Mouse (Mus musculus) spleen, adult 2 months (tissue): ENCODE measurements around the gene Ampd1. TPM values are rescaled to one million over a fixed set of nuclear protein-coding genes. Genes with fewer than 3 reads are reported as not detected.
A peak's percentile ranks its signal among the peaks of the same experiment; 100 is the strongest.

Experiments used
- DNase-seq, 2 experiments: peaks; one replicate each; pipeline versions ENCODE4 v3.0.0 to v3.0.0-alpha.2; 2012 to 2021; ENCODE audit warnings: low spot score in 2 of 2, low read depth in 1 of 2
- H3K27ac ChIP-seq: fragments of 200-500 bp; 2 replicates; pipeline ENCODE4 v1.5.1; 2012; ENCODE audit warnings: low read length, inconsistent platforms; ENCODE audit not compliant: insufficient read depth
- H3K27me3 ChIP-seq: fragments of 200-500 bp; 2 replicates; pipeline ENCODE4 v1.6.1; 2012; ENCODE audit warnings: mild to moderate bottlenecking, moderate library complexity, low read length, inconsistent platforms; ENCODE audit not compliant: control insufficient read depth, insufficient read depth
- H3K36me3 ChIP-seq: fragments of 200-500 bp; 2 replicates; pipeline ENCODE4 v1.6.1; 2012; ENCODE audit warnings: mild to moderate bottlenecking, low read length, inconsistent platforms; ENCODE audit not compliant: control insufficient read depth, insufficient read depth
- H3K4me1 ChIP-seq: fragments of 200-500 bp; 2 replicates; pipeline ENCODE4 v1.6.1; 2011; ENCODE audit warnings: inconsistent platforms; ENCODE audit not compliant: control insufficient read depth, insufficient read depth, insufficient read length
- H3K4me3 ChIP-seq: fragments of 200-500 bp; 2 replicates; pipeline ENCODE4 v1.5.1; 2011; ENCODE audit warnings: mild to moderate bottlenecking, inconsistent platforms; ENCODE audit not compliant: insufficient read depth, insufficient read length; ENCODE audit errors: extremely low read depth
- CTCF ChIP-seq: fragments of 200-500 bp; IDR thresholded peaks from 2 replicates; pipeline ENCODE4 v1.5.1; 2011; ENCODE audit warnings: mild to moderate bottlenecking, inconsistent platforms; ENCODE audit not compliant: insufficient read depth, insufficient read length, insufficient replicate concordance; ENCODE audit errors: extremely low read depth
- POLR2A ChIP-seq: fragments of 200-500 bp; IDR thresholded peaks from 2 replicates; pipeline ENCODE4 v1.6.1; 2011; ENCODE audit warnings: low read depth, low read length, inconsistent platforms
- WGBS: fragments of 180-500 bp; shearing (Covaris S2); methylation state at CpG from one replicate; pipeline ENCODE4 v1.1.7; 2018; 5-methylcytosine and 5-hydroxymethylcytosine counted together
- polyA plus RNA-seq: library from polyadenylated mRNA; depleted of rRNA; stranded (reverse); fragments of >200 nt; gene quantifications from 2 replicates; pipeline ENCODE4 v1.2.3, GENCODE M21; 2012

Ampd1 gene
- polyA plus RNA-seq, 1 experiment: 1.2 TPM

DNA sequence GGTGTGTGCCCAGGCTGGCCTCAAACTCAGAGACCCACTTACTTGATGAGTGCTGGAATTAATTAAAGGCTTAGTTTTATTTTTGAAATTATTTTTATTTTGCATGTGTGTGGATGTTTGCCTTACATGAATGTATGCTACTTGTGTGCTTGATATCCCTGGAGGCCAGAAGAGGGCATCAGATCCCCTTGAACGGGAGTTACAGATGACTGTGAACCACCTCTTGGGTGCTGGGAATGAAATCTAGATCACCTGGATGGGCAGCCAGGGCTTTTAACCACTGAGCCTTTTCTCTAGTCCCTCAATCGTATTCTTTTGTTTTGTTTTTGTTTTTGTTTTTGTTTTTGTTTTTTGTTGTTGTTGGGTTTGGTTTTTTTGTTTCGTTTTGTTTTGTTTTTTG, 52.3 kb downstream of the Ampd1 start:
- WGBS: 94% methylated on average over 3 of the region's 3 CpGs
- DNase-seq: no peak

GRCm38 (mm10) chr3:103127177-103127576, 53.4 kb downstream of the Ampd1 start:
- TF ChIP-seq POLR2A (no peak), CTCF (no peak)

More for the DNA sequence above, 52.3 kb downstream of the Ampd1 start:
- no peak overlapping the region for H3K27ac ChIP-seq
- H3K27me3 ChIP-seq: no peaks in the 10 kb centered on the region
- no peak overlapping the region for H3K4me3 ChIP-seq
- TF ChIP-seq POLR2A (no peak), CTCF (no peak)
- no peaks in the 10 kb centered on the region for H3K36me3 ChIP-seq
- peaks cover 6% of the 10 kb centered on the region; the same call in 1 of the 2 replicates for H3K4me1 ChIP-seq

DNA sequence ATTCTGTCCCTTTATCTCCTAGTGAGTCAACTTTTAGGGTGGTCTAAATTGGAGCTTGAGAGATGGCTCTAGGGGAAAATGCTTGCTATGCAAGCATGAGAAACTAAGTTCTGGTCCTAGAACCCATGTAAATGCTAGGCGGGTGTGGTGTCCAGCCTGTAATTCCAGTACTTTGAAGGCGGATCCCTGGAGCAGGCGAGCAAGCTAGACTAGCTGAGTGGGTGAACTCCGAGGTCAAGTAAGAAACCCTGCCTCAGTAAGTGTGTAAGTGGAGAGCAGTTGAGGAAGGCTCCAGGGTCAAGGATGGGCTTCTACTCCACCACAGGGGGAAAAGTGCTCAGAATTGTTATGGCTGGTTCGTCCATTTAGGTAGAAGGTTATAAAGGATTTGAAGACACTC, 53.9 kb downstream of the Ampd1 start:
- peaks cover 6% of the 10 kb centered on the region; the same call in 1 of the 2 replicates for H3K4me1 ChIP-seq
- TF ChIP-seq CTCF (no peak), POLR2A (no peak)
- H3K27me3 ChIP-seq: no peaks in the 10 kb centered on the region
- H3K4me3 ChIP-seq: no peak overlapping the region
- H3K27ac ChIP-seq: no peak overlapping the region
- no peak for DNase-seq
- 94% methylated on average over 5 of the region's 5 CpGs for WGBS
- no peaks in the 10 kb centered on the region for H3K36me3 ChIP-seq

More at GRCm38 (mm10) chr3:103127177-103127576, 53.4 kb downstream of the Ampd1 start:
- 84% methylated on average over 2 of the region's 2 CpGs for WGBS
- Histone ChIP-seq H3K36me3 (no peaks in the 10 kb centered on the region), H3K27me3 (no peaks in the 10 kb centered on the region), H3K27ac (no peak overlapping the region), H3K4me1 (peaks cover 6% of the 10 kb centered on the region; the same call in 1 of the 2 replicates), H3K4me3 (no peak overlapping the region)
- no peak for DNase-seq

- DNase-seq: no peak
- no peak overlapping the region for H3K4me3 ChIP-seq
- H3K4me1 ChIP-seq: peaks cover 6% of the 10 kb centered on the region; the same call in 1 of the 2 replicates
- no peaks in the 10 kb centered on the region for H3K27me3 ChIP-seq
- H3K36me3 ChIP-seq: no peaks in the 10 kb centered on the region
- TF ChIP-seq POLR2A: no peak
- TF ChIP-seq CTCF: no peak
- WGBS: 61% methylated on average over 4 of the region's 4 CpGs
- no peak overlapping the region for H3K27ac ChIP-seq
Observed at GRCm38 (mm10) chr3:103128251-103128650, 54.4 kb downstream of the Ampd1 start.

DNA sequence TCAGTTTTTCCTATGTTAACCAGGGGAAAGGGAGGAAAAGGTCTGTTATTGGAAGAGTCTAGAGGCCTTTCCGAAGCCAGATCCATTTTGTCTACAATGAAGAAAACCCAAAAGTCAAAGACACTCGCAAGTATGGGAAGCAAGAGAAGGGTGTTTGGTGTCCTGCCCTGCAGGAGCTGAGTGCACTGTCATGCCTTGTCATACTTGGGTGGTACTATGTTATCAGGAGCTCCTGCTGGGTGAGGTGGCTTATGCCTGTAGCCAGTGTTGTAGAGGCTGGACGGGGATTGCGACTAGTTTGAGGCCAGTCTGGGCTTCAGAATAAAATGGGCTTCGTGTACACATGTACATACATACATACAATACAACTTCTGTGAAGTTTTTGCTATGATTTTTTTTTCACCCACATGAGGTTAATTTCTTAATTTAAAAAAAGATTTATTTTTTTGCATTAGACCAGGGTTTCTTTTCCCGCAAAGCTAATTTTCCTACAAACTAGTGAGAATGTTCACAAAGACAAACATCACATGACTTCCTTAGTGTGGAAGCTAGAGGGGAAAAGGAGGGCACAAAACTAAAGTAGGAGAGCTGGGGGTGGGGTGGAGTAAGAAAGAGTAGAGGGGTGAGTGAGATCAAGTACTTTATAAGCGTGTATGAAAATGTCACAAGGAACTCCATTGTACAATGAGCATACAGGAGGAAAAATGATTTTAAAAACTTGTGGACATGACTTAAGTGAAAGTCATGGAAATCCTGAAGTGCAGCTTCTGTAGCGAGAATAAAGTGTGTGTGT, 55.7 kb downstream of the Ampd1 start:
- no peak for TF ChIP-seq CTCF
- TF ChIP-seq POLR2A: no peak
- WGBS: 59% methylated on average over 8 of the region's 8 CpGs
- no peak for DNase-seq
- H3K27ac ChIP-seq: no peak overlapping the region
- H3K4me3 ChIP-seq: no peak overlapping the region
- H3K4me1 ChIP-seq: peaks cover 6% of the 10 kb centered on the region; the same call in 1 of the 2 replicates
- H3K36me3 ChIP-seq: no peaks in the 10 kb centered on the region
- H3K27me3 ChIP-seq: no peaks in the 10 kb centered on the region

DNA sequence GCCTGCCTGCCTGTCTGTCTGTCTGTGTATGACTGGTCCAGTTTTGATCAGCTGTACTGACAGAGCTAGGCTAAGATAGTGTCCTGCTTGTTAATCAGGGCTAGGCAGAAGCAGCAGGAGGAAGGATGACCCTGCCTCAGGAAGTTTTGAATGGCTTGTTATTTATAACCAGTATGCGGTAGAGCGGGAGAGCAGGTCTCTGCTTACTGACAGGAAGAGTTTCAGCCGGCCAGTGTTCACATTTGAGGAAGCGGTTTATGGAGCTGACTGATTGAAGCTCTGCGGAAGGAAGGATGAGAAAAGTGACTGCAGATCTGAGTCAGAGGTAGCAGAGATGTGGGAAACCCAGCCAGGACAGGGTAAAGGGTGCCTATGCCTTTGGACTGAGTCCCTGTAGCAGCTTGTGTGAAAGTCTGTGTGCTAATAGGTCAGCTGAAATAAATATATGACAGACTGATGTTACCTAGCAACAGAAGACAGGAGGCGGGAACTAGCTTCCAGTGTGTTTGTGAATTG, 56.5 kb downstream of the Ampd1 start:
- H3K36me3 ChIP-seq: no peaks in the 10 kb centered on the region
- no peak for DNase-seq
- no peak overlapping the region for H3K4me3 ChIP-seq
- peaks cover 6% of the 10 kb centered on the region; the same call in 1 of the 2 replicates for H3K4me1 ChIP-seq
- no peak for TF ChIP-seq POLR2A
- TF ChIP-seq CTCF: no peak
- no peaks in the 10 kb centered on the region for H3K27me3 ChIP-seq
- WGBS: 20% methylated on average over 6 of the region's 6 CpGs
- H3K27ac ChIP-seq: peak overlapping the region; percentile 67

- Histone ChIP-seq H3K4me3 (no peak overlapping the region), H3K36me3 (no peaks in the 10 kb centered on the region)
- TF ChIP-seq POLR2A: no peak
- TF ChIP-seq CTCF: no peak
Observed at GRCm38 (mm10) chr3:103133098-103133497, 59.3 kb downstream of the Ampd1 start.

More at GRCm38 (mm10) chr3:103133098-103133497, 59.3 kb downstream of the Ampd1 start:
- Histone ChIP-seq H3K27ac (no peak overlapping the region), H3K4me1 (peaks cover 6% of the 10 kb centered on the region; the same call in 1 of the 2 replicates), H3K27me3 (no peaks in the 10 kb centered on the region)
- DNase-seq: no peak
- WGBS: 95% methylated on average over 10 of the region's 10 CpGs
